Mouse (Mus musculus): Measurements from ENCODE around the gene Pth1r. TPM values are rescaled to one million over a fixed set of nuclear protein-coding genes. Genes with fewer than 3 reads are reported as not detected.

Gene Pth1r
- polyA plus RNA-seq (2014; fragmentation: Nextera tagmentation; extraction: Ambion mirVana): 11.0 and 11.7 TPM in 2 replicates

DNA sequence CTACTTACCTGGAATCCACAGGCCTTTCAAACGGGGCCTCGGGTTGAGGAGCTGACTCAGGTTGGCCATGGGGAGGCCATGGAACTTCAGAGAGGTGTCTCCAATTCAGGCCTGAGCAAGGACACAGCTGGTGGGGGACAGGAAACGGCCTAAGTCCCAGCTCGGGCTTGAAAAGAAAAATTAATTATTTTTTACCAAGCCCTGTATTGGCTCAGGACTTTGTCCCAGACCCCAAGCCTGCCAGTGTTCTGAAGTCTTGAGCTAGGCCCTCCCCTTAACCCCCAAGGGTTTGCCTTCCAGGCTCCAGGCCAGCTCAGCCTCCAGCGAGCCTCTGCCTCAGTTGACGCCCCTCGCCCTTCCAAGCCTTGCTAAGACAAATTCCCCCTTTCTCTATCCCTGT lies at the start of gene Pth1r:
Pth1r (minus strand) TSS at position 185 of the 400 bp plus-strand sequence.
- H3K4me2 ChIP-seq: no peak within 1 kb of the TSS
- H3K27ac ChIP-seq (ENCODE audit: low read depth, low read length): peak within 1 kb of the TSS; percentile 71
- ATAC-seq (replicated peaks; ENCODE audit: low FRiP score): no peak

GRCm38 (mm10) chr9:110790462-110790861 lies 43.5 kb upstream of the Pth1r start:
- no peak overlapping the region for H3K4me2 ChIP-seq
- H3K27me3 ChIP-seq (replicated peaks; ENCODE audit: control insufficient read depth, insufficient read depth, low read length): no peaks in the 10 kb centered on the region
- H3K4me1 ChIP-seq (replicated peaks; ENCODE audit: control insufficient read depth, insufficient read depth, low read length): no peaks in the 10 kb centered on the region
- no peak overlapping the region for H3K4me3 ChIP-seq (ENCODE audit: low read depth, low read length)
- H3K9me3 ChIP-seq (ENCODE audit: control insufficient read depth, low read length): no peaks in the 10 kb centered on the region
- no peak for DNase-seq (ENCODE audit: low spot score)
- H3K9ac ChIP-seq (ENCODE audit: low read depth, low read length): no peak overlapping the region
- H3K36me3 ChIP-seq (ENCODE audit: control insufficient read depth, insufficient read depth, low read length): no peaks in the 10 kb centered on the region
- ATAC-seq (replicated peaks; ENCODE audit: low FRiP score): no peak
- WGBS: 72% methylated on average over 4 of the region's 4 CpGs
- H3K27ac ChIP-seq (ENCODE audit: low read depth, low read length): no peak overlapping the region

More for the DNA sequence above, at the start of gene Pth1r:
- DNase-seq (ENCODE audit: low spot score): no peak
- Histone ChIP-seq H3K4me1 (replicated peaks; ENCODE audit: control insufficient read depth, insufficient read depth, low read length) (peaks cover 37% of the 10 kb centered on the region), H3K9me3 (ENCODE audit: control insufficient read depth, low read length) (no peaks in the 10 kb centered on the region), H3K4me3 (ENCODE audit: low read depth, low read length) (no peak within 1 kb of the TSS), H3K36me3 (ENCODE audit: control insufficient read depth, insufficient read depth, low read length) (no peaks in the 10 kb centered on the region), H3K27me3 (replicated peaks; ENCODE audit: control insufficient read depth, insufficient read depth, low read length) (peaks cover 41% of the 10 kb centered on the region), H3K9ac (ENCODE audit: low read depth, low read length) (no peak within 1 kb of the TSS)
- WGBS: 69% methylated on average over 7 of the region's 7 CpGs

GRCm38 (mm10) chr9:110788169-110788568 lies 41.2 kb upstream of the Pth1r start:
- no peak overlapping the region for H3K4me2 ChIP-seq
- H3K27me3 ChIP-seq (replicated peaks; ENCODE audit: control insufficient read depth, insufficient read depth, low read length): no peaks in the 10 kb centered on the region
- DNase-seq (ENCODE audit: low spot score): no peak
- no peaks in the 10 kb centered on the region for H3K36me3 ChIP-seq (ENCODE audit: control insufficient read depth, insufficient read depth, low read length)
- H3K9ac ChIP-seq (ENCODE audit: low read depth, low read length): no peak overlapping the region
- H3K9me3 ChIP-seq (ENCODE audit: control insufficient read depth, low read length): no peaks in the 10 kb centered on the region
- no peak overlapping the region for H3K4me3 ChIP-seq (ENCODE audit: low read depth, low read length)
- no peaks in the 10 kb centered on the region for H3K4me1 ChIP-seq (replicated peaks; ENCODE audit: control insufficient read depth, insufficient read depth, low read length)
- 83% methylated on average over 3 of the region's 3 CpGs for WGBS
- no peak overlapping the region for H3K27ac ChIP-seq (ENCODE audit: low read depth, low read length)
- no peak for ATAC-seq (replicated peaks; ENCODE audit: low FRiP score)

DNA sequence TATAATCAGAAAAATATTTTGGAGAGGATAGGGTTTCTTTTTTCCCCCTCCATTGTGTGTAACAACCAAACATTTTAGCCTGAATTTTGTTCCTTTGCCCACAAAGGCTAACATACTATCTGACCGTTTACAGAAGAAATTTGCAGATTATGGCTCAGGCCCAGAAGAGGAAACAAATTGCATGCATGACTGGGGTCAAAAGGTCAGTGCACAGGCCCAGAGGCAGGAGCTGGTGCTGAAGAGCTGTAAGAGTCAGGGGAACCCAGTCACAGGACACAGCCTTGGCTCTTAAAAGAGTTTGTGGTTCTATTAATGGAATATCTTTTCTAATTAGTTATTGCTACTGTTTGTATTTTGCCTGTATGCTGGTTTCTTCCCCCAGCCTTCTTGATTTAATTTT lies 36.7 kb upstream of the Pth1r start:
- Histone ChIP-seq H3K27ac (ENCODE audit: low read depth, low read length) (no peak overlapping the region), H3K4me2 (no peak overlapping the region), H3K27me3 (replicated peaks; ENCODE audit: control insufficient read depth, insufficient read depth, low read length) (peaks cover 11% of the 10 kb centered on the region), H3K4me1 (replicated peaks; ENCODE audit: control insufficient read depth, insufficient read depth, low read length) (peaks cover 9% of the 10 kb centered on the region), H3K9me3 (ENCODE audit: control insufficient read depth, low read length) (no peaks in the 10 kb centered on the region), H3K4me3 (ENCODE audit: low read depth, low read length) (no peak overlapping the region), H3K36me3 (ENCODE audit: control insufficient read depth, insufficient read depth, low read length) (no peaks in the 10 kb centered on the region), H3K9ac (ENCODE audit: low read depth, low read length) (no peak overlapping the region)
- ATAC-seq (replicated peaks; ENCODE audit: low FRiP score) (no peak), DNase-seq (ENCODE audit: low spot score) (no peak)
- 37% methylated on average over 1 of the region's 1 CpGs for WGBS

DNA sequence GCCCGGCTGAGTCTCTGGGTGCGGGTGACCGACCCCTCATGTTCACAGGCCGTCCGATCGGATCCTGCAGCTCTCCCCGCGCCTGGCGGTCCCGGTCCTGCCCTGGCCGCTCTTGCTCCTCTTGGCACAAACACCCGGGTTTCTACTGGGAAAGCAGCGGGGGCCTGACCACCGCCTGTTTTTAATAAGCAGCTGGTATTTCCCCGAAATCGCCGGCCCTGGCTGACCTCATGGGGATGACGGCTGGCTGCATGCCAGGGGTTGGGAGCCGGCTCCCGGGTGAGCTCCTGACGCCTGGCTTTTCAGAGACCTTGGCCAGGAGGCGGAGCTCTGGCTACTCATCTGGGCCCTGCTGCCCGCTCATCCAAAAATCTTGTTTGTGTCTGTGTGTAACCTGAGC lies 34.8 kb upstream of the Pth1r start:
- DNase-seq (ENCODE audit: low spot score) (no peak), ATAC-seq (replicated peaks; ENCODE audit: low FRiP score) (peak; percentile 26)
- Histone ChIP-seq H3K4me1 (replicated peaks; ENCODE audit: control insufficient read depth, insufficient read depth, low read length) (peaks cover 9% of the 10 kb centered on the region), H3K9me3 (ENCODE audit: control insufficient read depth, low read length) (no peaks in the 10 kb centered on the region), H3K9ac (ENCODE audit: low read depth, low read length) (peak overlapping the region; percentile 66), H3K4me2 (peak overlapping the region; percentile 91), H3K27me3 (replicated peaks; ENCODE audit: control insufficient read depth, insufficient read depth, low read length) (peaks cover 11% of the 10 kb centered on the region), H3K27ac (ENCODE audit: low read depth, low read length) (0 out of 2 replicates have a peak overlapping the region, but pooled peaks have one; percentile 5), H3K36me3 (ENCODE audit: control insufficient read depth, insufficient read depth, low read length) (no peaks in the 10 kb centered on the region), H3K4me3 (ENCODE audit: low read depth, low read length) (peak overlapping the region; percentile 58)
- WGBS: 1% methylated on average over 23 of the region's 23 CpGs

GRCm38 (mm10) chr9:110781256-110781721 lies 34.3 kb upstream of the Pth1r start:
- H3K27ac ChIP-seq (ENCODE audit: low read depth, low read length): 0 out of 2 replicates have a peak overlapping the region, but pooled peaks have one; percentile 5

DNA sequence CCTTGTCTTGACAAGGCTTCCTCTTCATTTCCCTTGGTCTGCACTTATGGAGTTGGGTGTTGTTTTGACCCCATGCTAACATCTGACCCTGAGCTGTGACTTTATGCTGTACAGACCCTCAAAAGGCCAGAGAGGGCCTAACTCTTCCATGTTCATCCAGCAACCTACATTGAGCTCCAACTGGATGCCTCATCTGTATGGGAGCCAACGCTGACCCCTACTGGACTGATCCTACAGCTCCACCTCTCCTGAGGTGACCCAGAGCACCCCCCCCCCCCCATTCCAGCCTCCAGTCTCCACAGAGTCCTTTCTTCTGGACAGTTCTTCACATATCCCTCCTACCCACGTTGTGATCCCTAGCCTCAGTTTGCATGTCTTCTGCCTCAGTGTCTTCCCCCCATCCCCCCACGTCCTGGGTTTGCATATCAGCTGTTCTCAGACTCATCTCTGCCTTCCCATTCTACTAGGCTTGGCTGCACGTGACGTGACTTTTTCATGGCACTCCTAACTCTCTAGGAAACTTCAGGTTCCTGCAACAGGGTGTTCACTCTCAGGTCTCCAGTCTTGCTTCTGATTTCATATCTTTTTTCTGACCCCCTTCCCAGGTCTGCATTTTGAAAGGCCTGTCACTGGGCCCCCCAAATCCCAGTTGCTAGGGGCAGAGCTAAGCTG lies 32.4 kb upstream of the Pth1r start:
- Histone ChIP-seq H3K27ac (ENCODE audit: low read depth, low read length) (no peak overlapping the region), H3K9me3 (ENCODE audit: control insufficient read depth, low read length) (no peaks in the 10 kb centered on the region), H3K4me1 (replicated peaks; ENCODE audit: control insufficient read depth, insufficient read depth, low read length) (peaks cover 9% of the 10 kb centered on the region), H3K4me2 (no peak overlapping the region), H3K9ac (ENCODE audit: low read depth, low read length) (no peak overlapping the region), H3K27me3 (replicated peaks; ENCODE audit: control insufficient read depth, insufficient read depth, low read length) (peaks cover 11% of the 10 kb centered on the region), H3K36me3 (ENCODE audit: control insufficient read depth, insufficient read depth, low read length) (no peaks in the 10 kb centered on the region), H3K4me3 (ENCODE audit: low read depth, low read length) (no peak overlapping the region)
- WGBS: 37% methylated on average over 5 of the region's 5 CpGs
- DNase-seq (ENCODE audit: low spot score): no peak
- ATAC-seq (replicated peaks; ENCODE audit: low FRiP score): no peak

More at GRCm38 (mm10) chr9:110781256-110781721, 34.3 kb upstream of the Pth1r start:
- DNase-seq (ENCODE audit: low spot score) (peak; percentile 97), ATAC-seq (replicated peaks; ENCODE audit: low FRiP score) (peak; percentile 91)
- under 1% methylated on average over 43 of the region's 43 CpGs for WGBS
- Histone ChIP-seq H3K27me3 (replicated peaks; ENCODE audit: control insufficient read depth, insufficient read depth, low read length) (peaks cover 11% of the 10 kb centered on the region), H3K4me1 (replicated peaks; ENCODE audit: control insufficient read depth, insufficient read depth, low read length) (peaks cover 9% of the 10 kb centered on the region), H3K9me3 (ENCODE audit: control insufficient read depth, low read length) (no peaks in the 10 kb centered on the region), H3K36me3 (ENCODE audit: control insufficient read depth, insufficient read depth, low read length) (no peaks in the 10 kb centered on the region), H3K4me3 (ENCODE audit: low read depth, low read length) (peak overlapping the region; percentile 58), H3K9ac (ENCODE audit: low read depth, low read length) (peak overlapping the region; percentile 66), H3K4me2 (peak overlapping the region; percentile 91)

- DNase-seq (ENCODE audit: low spot score) (no peak), ATAC-seq (replicated peaks; ENCODE audit: low FRiP score) (no peak)
- H3K4me2 ChIP-seq: no peak overlapping the region
- 76% methylated on average over 7 of the region's 7 CpGs for WGBS
- peaks cover 11% of the 10 kb centered on the region for H3K27me3 ChIP-seq (replicated peaks; ENCODE audit: control insufficient read depth, insufficient read depth, low read length)
- H3K4me1 ChIP-seq (replicated peaks; ENCODE audit: control insufficient read depth, insufficient read depth, low read length): peaks cover 9% of the 10 kb centered on the region
- H3K27ac ChIP-seq (ENCODE audit: low read depth, low read length): no peak overlapping the region
- no peak overlapping the region for H3K9ac ChIP-seq (ENCODE audit: low read depth, low read length)
- H3K4me3 ChIP-seq (ENCODE audit: low read depth, low read length): no peak overlapping the region
- no peaks in the 10 kb centered on the region for H3K9me3 ChIP-seq (ENCODE audit: control insufficient read depth, low read length)
- no peaks in the 10 kb centered on the region for H3K36me3 ChIP-seq (ENCODE audit: control insufficient read depth, insufficient read depth, low read length)
Measured at GRCm38 (mm10) chr9:110778559-110778958, 31.6 kb upstream of the Pth1r start.

DNA sequence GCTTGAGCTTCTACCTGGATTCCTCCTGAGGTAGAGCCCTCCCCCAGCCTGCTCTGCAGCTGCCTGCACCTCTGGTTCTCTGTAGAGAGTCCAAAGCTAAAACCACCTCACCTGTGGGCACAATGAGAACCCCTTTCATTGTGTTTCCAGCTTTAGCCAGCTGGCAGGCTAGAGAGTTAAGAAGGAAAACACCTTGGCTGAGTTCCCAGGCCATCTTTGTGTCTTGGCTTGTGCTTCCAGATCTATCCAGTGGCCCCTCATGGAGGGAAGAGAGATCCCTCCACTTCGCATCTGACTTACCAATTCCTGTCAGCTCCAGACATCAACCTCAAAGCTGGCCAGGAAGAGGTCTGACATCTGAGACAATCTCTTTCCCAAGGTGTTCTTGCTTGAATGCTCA lies 31.2 kb upstream of the Pth1r start:
- no peaks in the 10 kb centered on the region for H3K9me3 ChIP-seq (ENCODE audit: control insufficient read depth, low read length)
- H3K27me3 ChIP-seq (replicated peaks; ENCODE audit: control insufficient read depth, insufficient read depth, low read length): peaks cover 11% of the 10 kb centered on the region
- DNase-seq (ENCODE audit: low spot score): no peak
- 86% methylated on average over 1 of the region's 1 CpGs for WGBS
- H3K36me3 ChIP-seq (ENCODE audit: control insufficient read depth, insufficient read depth, low read length): no peaks in the 10 kb centered on the region
- no peak overlapping the region for H3K4me3 ChIP-seq (ENCODE audit: low read depth, low read length)
- ATAC-seq (replicated peaks; ENCODE audit: low FRiP score): no peak
- peaks cover 9% of the 10 kb centered on the region for H3K4me1 ChIP-seq (replicated peaks; ENCODE audit: control insufficient read depth, insufficient read depth, low read length)
- H3K9ac ChIP-seq (ENCODE audit: low read depth, low read length): no peak overlapping the region
- no peak overlapping the region for H3K27ac ChIP-seq (ENCODE audit: low read depth, low read length)
- no peak overlapping the region for H3K4me2 ChIP-seq

Measured in liver, embryonic 11.5 days (tissue).